Mouse (Mus musculus) hindbrain, postnatal 0 days (tissue): ENCODE measurements at regions not wholly inside any gene's neighbourhood (a gene's known extent, or its start where the extent isn't known, plus 50 kb on each side); places are given as distances from the start of the nearest gene placed in this dataset.

Source experiments
- ATAC-seq: fragments of 200-750 bp; cut with Nextera tagmentation; 2 replicates; pipeline ENCODE4 v1.8.0; 2017; ENCODE audit warnings: mild to moderate bottlenecking, moderate TSS enrichment, moderate library complexity
- DNase-seq: peaks from one replicate; pipeline ENCODE4 v3.0.0-alpha.2; 2015; ENCODE audit warnings: low spot score
- H3K27ac ChIP-seq: fragments of 300-500 bp; sonication (generic); 2 replicates; pipeline ENCODE4 v1.5.1; 2014; ENCODE audit warnings: mild to moderate bottlenecking
- H3K27me3 ChIP-seq: fragments of 300-500 bp; sonication (generic); 2 replicates; pipeline ENCODE4 v1.6.1; 2014; ENCODE audit warnings: low read length, mixed read lengths; ENCODE audit not compliant: insufficient read depth
- H3K36me3 ChIP-seq: fragments of 300-500 bp; sonication (generic); 2 replicates; pipeline ENCODE4 v1.6.1; 2014; ENCODE audit warnings: low read length, mixed read lengths; ENCODE audit not compliant: insufficient read depth
- H3K4me1 ChIP-seq: fragments of 300-500 bp; sonication (generic); 2 replicates; pipeline ENCODE4 v1.6.1; 2014; ENCODE audit warnings: antibody characterized with exemption, low read length, mixed read lengths; ENCODE audit not compliant: insufficient read depth
- H3K4me2 ChIP-seq: fragments of 300-500 bp; sonication (generic); 2 replicates; pipeline ENCODE4 v1.6.1; 2014; ENCODE audit warnings: low read depth, mild to moderate bottlenecking, low read length, moderate library complexity, mixed read lengths
- H3K4me3 ChIP-seq: fragments of 300-500 bp; sonication (generic); 2 replicates; pipeline ENCODE4 v1.5.1; 2014; ENCODE audit warnings: low read length
- H3K9ac ChIP-seq: fragments of 300-500 bp; sonication (generic); replicated peaks from 2 replicates; pipeline ENCODE4 v1.6.1; 2014; ENCODE audit warnings: mild to moderate bottlenecking, low read length, moderate library complexity, mixed read lengths
- H3K9me3 ChIP-seq: fragments of 300-500 bp; sonication (generic); 2 replicates; pipeline ENCODE4 v1.6.1; 2016; ENCODE audit warnings: low read length, mixed read lengths
- CTCF ChIP-seq: IDR thresholded peaks from 2 replicates; pipeline ENCODE4 v1.5.1; 2016; ENCODE audit warnings: antibody characterized with exemption, control low read depth, low read depth
- WGBS: fragments of 180-500 bp; shearing (Covaris S2); extraction: QIAGEN DNeasy Blood & Tissue Kit; methylation state at CpG from one replicate; pipeline ENCODE4 v1.1.7; 2014; 5-methylcytosine and 5-hydroxymethylcytosine counted together

- H3K36me3 ChIP-seq, result no peaks in the 10 kb centered on the region
- no peak for TF ChIP-seq CTCF
Observed at GRCm38 (mm10) chr6:91631261-91631660, 52.6 kb upstream of the Slc6a6 start.

More at GRCm38 (mm10) chr6:91631261-91631660, 52.6 kb upstream of the Slc6a6 start:
- WGBS, result 87% methylated on average over 6 of the region's 6 CpGs
- H3K27me3 ChIP-seq, result no peaks in the 10 kb centered on the region
- H3K4me1 ChIP-seq, result no peaks in the 10 kb centered on the region
- DNase-seq, result no peak
- no peak overlapping the region for H3K27ac ChIP-seq
- no peak overlapping the region for H3K9ac ChIP-seq
- ATAC-seq, result no peak
- no peak overlapping the region for H3K4me2 ChIP-seq
- no peak overlapping the region for H3K4me3 ChIP-seq
- no peaks in the 10 kb centered on the region for H3K9me3 ChIP-seq
